Mouse (Mus musculus) stomach, postnatal 0 days (tissue): ENCODE measurements at regions not wholly inside any gene's neighbourhood (a gene's known extent, or its start where the extent isn't known, plus 50 kb on each side); places are given as distances from the start of the nearest gene placed in this dataset.
A peak's percentile ranks its signal among the peaks of the same experiment; 100 is the strongest.

Experiments used
- ATAC-seq: fragments of 200-750 bp; cut with Nextera tagmentation; 2 replicates; pipeline ENCODE4 v1.8.0; 2017; ENCODE audit not compliant: low FRiP score, low TSS enrichment
- DNase-seq: peaks from one replicate; pipeline ENCODE4 v3.0.0-alpha.2; 2016; ENCODE audit warnings: low spot score
- H3K27ac ChIP-seq: fragments of 300-500 bp; sonication (generic); replicated peaks from 2 replicates; pipeline ENCODE4 v1.5.1; 2014; ENCODE audit warnings: mild to moderate bottlenecking, control low read depth
- H3K27me3 ChIP-seq: fragments of 300-500 bp; sonication (generic); 2 replicates; pipeline ENCODE4 v1.6.1; 2014; ENCODE audit warnings: low read length; ENCODE audit not compliant: control insufficient read depth, insufficient read depth
- H3K36me3 ChIP-seq: fragments of 300-500 bp; sonication (generic); 2 replicates; pipeline ENCODE4 v1.6.1; 2014; ENCODE audit warnings: low read length, mixed read lengths; ENCODE audit not compliant: control insufficient read depth, insufficient read depth
- H3K4me1 ChIP-seq: fragments of 300-500 bp; sonication (generic); replicated peaks from 2 replicates; pipeline ENCODE4 v1.6.1; 2014; ENCODE audit warnings: antibody characterized with exemption; ENCODE audit not compliant: control insufficient read depth, insufficient read depth
- H3K4me2 ChIP-seq: fragments of 300-500 bp; sonication (generic); replicated peaks from 2 replicates; pipeline ENCODE4 v1.6.1; 2014; ENCODE audit warnings: low read depth, mild to moderate bottlenecking, control low read depth, moderate library complexity
- H3K4me3 ChIP-seq: fragments of 300-500 bp; sonication (generic); 2 replicates; pipeline ENCODE4 v1.5.1; 2014; ENCODE audit warnings: low read depth, low read length, control low read depth
- H3K9ac ChIP-seq: fragments of 300-500 bp; sonication (generic); 2 replicates; pipeline ENCODE4 v1.6.1; 2014; ENCODE audit warnings: mild to moderate bottlenecking, low read length, control low read depth, mixed read lengths
- H3K9me3 ChIP-seq: fragments of 300-500 bp; sonication (generic); 2 replicates; pipeline ENCODE4 v1.6.1; 2016; ENCODE audit warnings: low read length; ENCODE audit not compliant: control insufficient read depth
- CTCF ChIP-seq: IDR thresholded peaks from 2 replicates; pipeline ENCODE4 v1.5.1; 2016; ENCODE audit warnings: antibody characterized with exemption, low read depth, mild to moderate bottlenecking, moderate library complexity
- EP300 ChIP-seq: optimal IDR thresholded peaks from 2 replicates; pipeline ENCODE3; 2016; ENCODE audit warnings: antibody characterized with exemption
- WGBS: fragments of 180-500 bp; shearing (Covaris S2); extraction: QIAGEN DNeasy Blood & Tissue Kit; methylation state at CpG from one replicate; pipeline ENCODE4 v1.1.7; 2014; 5-methylcytosine and 5-hydroxymethylcytosine counted together

DNA sequence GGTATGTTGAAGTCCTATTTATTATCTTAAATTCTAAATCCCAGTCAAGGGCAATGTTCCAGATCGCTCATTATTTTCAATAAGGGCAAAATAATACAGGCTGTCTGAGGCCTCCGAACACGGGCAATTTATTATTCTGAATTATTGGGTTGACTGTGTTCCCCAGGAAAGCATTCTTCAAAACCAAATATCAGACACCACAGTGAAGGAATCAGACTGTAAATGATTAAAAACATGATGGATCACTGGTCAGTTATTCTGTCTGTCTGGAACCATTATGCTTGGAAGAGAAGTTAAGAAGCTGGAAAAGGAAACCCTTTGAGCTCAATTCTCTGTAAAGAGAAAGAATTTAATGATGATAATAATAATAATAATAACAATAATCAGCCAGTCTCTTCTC lies 417.4 kb upstream of the Dcn start:
- Histone ChIP-seq H3K4me3 (no peak overlapping the region), H3K27ac (no peak overlapping the region), H3K27me3 (no peaks in the 10 kb centered on the region), H3K4me1 (no peaks in the 10 kb centered on the region), H3K4me2 (no peak overlapping the region), H3K9me3 (no peaks in the 10 kb centered on the region), H3K9ac (no peak overlapping the region), H3K36me3 (no peaks in the 10 kb centered on the region)
- DNase-seq = no peak
- WGBS = 60% methylated on average over 3 of the region's 3 CpGs
- TF ChIP-seq EP300 (no peak), CTCF (no peak)
- no peak for ATAC-seq

DNA sequence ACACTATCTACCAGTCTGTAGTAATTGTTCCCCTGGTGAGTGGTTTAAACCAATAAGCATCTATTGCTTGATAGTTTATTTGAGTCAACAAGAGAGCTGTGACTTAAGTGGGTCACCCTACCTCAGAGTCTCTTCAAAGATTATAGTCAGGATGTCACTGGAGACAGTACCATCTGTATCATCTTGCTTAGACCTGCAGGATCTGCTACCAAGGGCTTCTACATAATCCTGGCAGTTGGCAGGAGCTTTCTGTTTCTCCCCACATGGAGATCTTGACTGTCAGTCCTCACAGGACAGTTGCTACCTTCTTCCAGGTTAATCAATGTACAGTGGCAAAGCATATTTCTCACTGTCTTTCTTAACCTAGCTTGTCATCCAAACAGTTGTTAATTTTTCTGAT lies 414.9 kb upstream of the Dcn start:
- DNase-seq = no peak
- no peaks in the 10 kb centered on the region for H3K4me1 ChIP-seq
- H3K27me3 ChIP-seq = no peaks in the 10 kb centered on the region
- no peak overlapping the region for H3K27ac ChIP-seq
- H3K9ac ChIP-seq = no peak overlapping the region
- H3K36me3 ChIP-seq = no peaks in the 10 kb centered on the region
- ATAC-seq = no peak
- no peak for TF ChIP-seq CTCF
- no peak for TF ChIP-seq EP300
- no peak overlapping the region for H3K4me2 ChIP-seq
- H3K9me3 ChIP-seq = no peaks in the 10 kb centered on the region
- H3K4me3 ChIP-seq = no peak overlapping the region

DNA sequence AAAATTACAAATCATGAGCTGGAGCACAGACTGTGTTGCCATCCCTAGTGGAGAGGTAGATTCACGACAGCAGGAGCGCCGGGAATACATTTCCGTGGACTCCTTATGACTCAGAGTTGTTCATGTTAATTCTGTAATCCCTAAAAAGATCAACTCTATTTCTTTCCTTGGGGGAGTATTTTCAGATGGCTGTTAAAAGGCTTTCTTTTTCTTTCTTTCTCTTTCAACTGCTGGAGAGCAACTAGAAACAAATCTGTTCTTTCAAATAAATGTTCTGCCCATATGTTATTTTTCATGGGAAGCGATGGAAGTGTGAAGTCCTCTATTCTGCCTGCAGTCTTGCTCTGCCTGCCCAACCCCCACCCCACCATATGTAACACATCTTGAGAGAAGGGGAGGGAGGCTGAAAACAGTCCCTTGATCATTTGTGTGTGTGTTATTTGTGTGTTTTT lies 401.4 kb upstream of the Dcn start:
- no peaks in the 10 kb centered on the region for H3K9me3 ChIP-seq
- WGBS = 45% methylated on average over 5 of the region's 5 CpGs
- ATAC-seq (no peak), DNase-seq (no peak)
- no peak for TF ChIP-seq EP300
- TF ChIP-seq CTCF = peak; percentile 26
- no peak overlapping the region for H3K27ac ChIP-seq
- H3K36me3 ChIP-seq = no peaks in the 10 kb centered on the region
- H3K4me1 ChIP-seq = no peaks in the 10 kb centered on the region
- H3K27me3 ChIP-seq = no peaks in the 10 kb centered on the region
- H3K9ac ChIP-seq = no peak overlapping the region
- no peak overlapping the region for H3K4me3 ChIP-seq
- no peak overlapping the region for H3K4me2 ChIP-seq

DNA sequence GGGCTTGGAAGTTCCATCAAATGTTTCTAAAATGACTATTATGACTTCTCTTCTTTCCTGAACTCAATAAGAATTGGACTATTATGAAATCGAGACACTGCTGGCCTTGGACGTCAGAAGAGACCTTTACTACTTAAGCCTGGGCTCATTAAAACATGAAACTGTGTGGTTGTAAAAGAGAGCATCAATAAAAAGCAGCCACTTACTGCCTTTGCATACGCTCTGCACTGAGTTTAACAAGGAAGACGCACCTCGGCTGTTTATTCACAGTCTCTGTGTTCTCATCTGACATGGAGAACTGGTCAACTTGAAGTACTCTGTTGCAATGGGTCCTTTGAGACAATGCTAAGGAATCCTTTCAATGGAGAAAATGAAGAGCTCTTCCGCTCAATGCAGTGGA lies 399.8 kb upstream of the Dcn start:
- H3K27ac ChIP-seq = no peak overlapping the region
- no peak for ATAC-seq
- H3K4me3 ChIP-seq = no peak overlapping the region
- H3K4me1 ChIP-seq = no peaks in the 10 kb centered on the region
- no peak for DNase-seq
- H3K36me3 ChIP-seq = no peaks in the 10 kb centered on the region
- no peaks in the 10 kb centered on the region for H3K27me3 ChIP-seq
- no peaks in the 10 kb centered on the region for H3K9me3 ChIP-seq
- TF ChIP-seq EP300 = no peak
- WGBS = 85% methylated on average over 6 of the region's 6 CpGs
- H3K9ac ChIP-seq = no peak overlapping the region
- no peak overlapping the region for H3K4me2 ChIP-seq

DNA sequence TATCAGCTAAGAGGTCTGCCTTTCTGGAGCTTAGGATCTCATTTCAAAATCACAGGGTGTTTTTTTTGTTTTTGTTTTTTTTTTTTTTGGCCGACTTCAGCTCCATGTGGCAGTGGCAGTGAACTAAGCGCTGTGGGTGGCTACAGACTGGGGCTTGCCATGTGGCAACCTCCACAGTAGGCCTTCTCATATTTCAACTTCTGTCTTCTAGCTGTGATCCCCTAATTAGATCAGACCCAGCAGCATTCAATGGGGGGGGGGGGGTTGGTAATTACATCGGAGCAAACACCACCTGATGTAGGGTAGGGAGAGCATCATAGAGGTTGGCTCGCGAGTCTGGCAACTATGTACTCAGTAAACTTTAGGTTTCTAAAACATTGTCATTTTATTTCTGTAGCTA lies 392.1 kb upstream of the Dcn start:
- 78% methylated on average over 5 of the region's 5 CpGs for WGBS
- Histone ChIP-seq H3K9ac (no peak overlapping the region), H3K4me1 (no peaks in the 10 kb centered on the region), H3K4me2 (no peak overlapping the region), H3K9me3 (no peaks in the 10 kb centered on the region), H3K4me3 (no peak overlapping the region), H3K27me3 (no peaks in the 10 kb centered on the region), H3K36me3 (no peaks in the 10 kb centered on the region), H3K27ac (no peak overlapping the region)
- no peak for TF ChIP-seq EP300
- TF ChIP-seq CTCF = no peak
- DNase-seq = no peak
- ATAC-seq = no peak

DNA sequence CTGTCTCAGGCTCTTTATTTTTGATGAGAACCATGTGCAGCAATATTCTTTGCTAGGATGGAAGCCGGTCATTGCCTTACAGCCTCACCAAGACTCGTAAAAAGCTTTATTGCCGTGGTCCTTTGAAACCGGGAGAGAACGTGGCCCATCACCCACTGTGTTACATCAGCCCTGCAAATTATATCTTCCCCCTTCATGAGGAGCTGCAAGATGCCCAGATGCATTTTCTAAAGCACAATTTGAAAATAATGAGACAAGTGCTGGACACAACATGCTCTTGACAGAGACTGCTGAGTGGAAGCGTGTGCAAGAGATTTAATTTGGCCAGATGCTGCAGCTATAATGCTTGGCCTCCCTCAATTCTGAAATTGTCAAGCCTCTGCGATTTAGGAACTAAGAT lies 389.2 kb upstream of the Dcn start:
- H3K9ac ChIP-seq = no peak overlapping the region
- no peaks in the 10 kb centered on the region for H3K27me3 ChIP-seq
- no peaks in the 10 kb centered on the region for H3K36me3 ChIP-seq
- whole genome bisulfite sequencing = 83% methylated on average over 7 of the region's 7 CpGs
- H3K27ac ChIP-seq = no peak overlapping the region
- no peaks in the 10 kb centered on the region for H3K4me1 ChIP-seq
- H3K4me2 ChIP-seq = no peak overlapping the region
- H3K9me3 ChIP-seq = no peaks in the 10 kb centered on the region
- DNase-seq (no peak), ATAC-seq (no peak)
- TF ChIP-seq CTCF (no peak), EP300 (no peak)
- H3K4me3 ChIP-seq = no peak overlapping the region
